Mouse (Mus musculus) c-Kit-positive CD71-positive TER-119-negative erythroid progenitor cells, embryonic 14.5 days (primary cell): ENCODE measurements around the gene Gm867.

Experiments used
- DNase-seq: peaks from one replicate; pipeline ENCODE4 v3.0.0-alpha.2; 2013; ENCODE audit warnings: low read depth

The Gm867 gene

GRCm38 (mm10) chr10:75940520-75940919 lies at the start of gene Gm867:
Gene Gm867, minus strand, starts transcription at chr10:75940672.
- DNase-seq, result no peak

- no peak for DNase-seq
Observed at GRCm38 (mm10) chr10:75979432-75979831, 39.0 kb upstream of the Gm867 start.

GRCm38 (mm10) chr10:75978835-75979157 lies 38.3 kb upstream of the Gm867 start:
- no peak for DNase-seq

GRCm38 (mm10) chr10:75978119-75978834 lies 37.8 kb upstream of the Gm867 start:
- no peak for DNase-seq

GRCm38 (mm10) chr10:75975216-75975615 lies 34.7 kb upstream of the Gm867 start:
- DNase-seq, result no peak

GRCm38 (mm10) chr10:75973846-75974245 lies 33.4 kb upstream of the Gm867 start:
- DNase-seq, result no peak

GRCm38 (mm10) chr10:75954381-75954811 lies 13.9 kb upstream of the Gm867 start, which contains the start of gene Gm5134:
Gene Gm5134, plus strand, starts transcription at chr10:75954514.
- DNase-seq, result no peak

GRCm38 (mm10) chr10:75951424-75952050 lies 11.1 kb upstream of the Gm867 start:
- DNase-seq, result peak; percentile 58

- DNase-seq, result no peak
Observed at GRCm38 (mm10) chr10:75950791-75951210, 10.3 kb upstream of the Gm867 start.

- DNase-seq, result no peak
Observed at GRCm38 (mm10) chr10:75949053-75950045, 8.9 kb upstream of the Gm867 start.

- no peak for DNase-seq
Observed at GRCm38 (mm10) chr10:75948079-75948478, 7.6 kb upstream of the Gm867 start.

GRCm38 (mm10) chr10:75945896-75946295 lies 5.4 kb upstream of the Gm867 start:
- DNase-seq, result no peak

- no peak for DNase-seq
Observed at GRCm38 (mm10) chr10:75945213-75945612, 4.7 kb upstream of the Gm867 start.

- DNase-seq, result no peak
Observed at GRCm38 (mm10) chr10:75944066-75944772, 3.7 kb upstream of the Gm867 start.

- DNase-seq, result no peak
Observed at GRCm38 (mm10) chr10:75942736-75943477, 2.4 kb upstream of the Gm867 start, which contains the start of gene Vpreb3. Gene Vpreb3, plus strand, starts transcription at chr10:75943057.

GRCm38 (mm10) chr10:75941042-75941824 lies 761 bp upstream of the Gm867 start:
- no peak for DNase-seq

GRCm38 (mm10) chr10:75939481-75940234 lies 814 bp downstream of the Gm867 start:
- DNase-seq, result peak; percentile 62

GRCm38 (mm10) chr10:75937851-75938643 lies 2.4 kb downstream of the Gm867 start:
- no peak for DNase-seq
